ENCODE assay signal across 7 mouse cellular contexts in the genomic region with DNA sequence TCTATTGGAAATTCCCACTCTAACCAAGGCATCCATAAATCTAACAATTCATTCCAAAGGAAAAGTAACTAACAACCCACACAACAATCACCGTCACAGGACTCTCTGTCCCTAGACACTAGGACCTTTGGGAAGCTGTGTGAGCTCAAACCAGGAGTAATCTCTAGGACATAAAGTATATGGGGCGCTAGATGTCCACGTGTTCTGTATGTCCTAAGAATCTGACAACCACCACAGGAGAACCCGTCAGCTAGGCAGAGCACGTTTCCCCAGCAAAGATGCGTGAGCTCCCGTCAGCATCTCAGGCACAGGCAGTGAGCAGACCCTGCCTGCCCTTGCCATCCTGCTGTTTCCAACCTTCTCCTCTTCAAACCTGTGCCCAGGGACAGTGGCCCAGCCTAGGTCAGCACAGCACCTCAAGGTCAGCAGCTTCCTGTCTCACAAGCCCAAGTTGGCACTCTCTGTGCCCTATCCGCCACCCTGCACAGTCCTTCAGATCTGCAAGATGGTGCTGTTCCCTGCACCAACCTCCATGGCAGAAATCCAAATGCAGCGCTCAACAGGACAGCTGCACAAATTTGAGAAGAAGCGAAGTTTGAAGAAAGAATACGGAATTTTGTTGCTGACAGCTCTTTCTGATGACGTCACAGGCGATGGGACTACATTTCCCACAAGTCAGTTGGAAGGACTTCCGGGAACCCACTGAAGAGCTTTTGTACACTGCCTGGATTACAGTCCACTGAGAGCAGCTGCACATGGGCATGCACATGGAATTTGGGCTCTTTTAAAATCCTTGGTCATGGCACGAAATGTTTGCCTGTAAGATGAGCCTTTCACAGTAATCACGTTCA. TPM values are rescaled to one million over a fixed set of nuclear protein-coding genes. Genes with fewer than 3 reads are reported as not detected.
A peak's percentile ranks its signal among the peaks of the same experiment; 100 is the strongest.
DNase-seq lines count a peak whose midpoint lies in the region; ATAC-seq lines count a peak whose summit lies in the region.

A gene (minus strand): TSS at position 664 of the 851 bp plus-strand sequence.

- peak within 1 kb of the TSS; percentile 90 for H3K4me2 ChIP-seq in intestine, embryonic 16.5 days (ENCODE audit: low read depth, low read length)
- peak within 1 kb of the TSS; percentile 90 for H3K4me2 ChIP-seq in midbrain, embryonic 11.5 days

- H3K4me3 ChIP-seq in intestine, embryonic 16.5 days (ENCODE audit: low read length) = peak within 1 kb of the TSS; percentile 81
- peak within 1 kb of the TSS; percentile 61 for H3K4me3 ChIP-seq in midbrain, embryonic 11.5 days (ENCODE audit: low read depth, low read length)

- intact Hi-C loops in left cerebral cortex, postnatal 36 days (cut with DNase I) = loop anchor here (2.0 to 5.0 kb wide), 2 partner anchors 27 to 39 kb away; a partner anchor contains a TSS

- no peaks in the 10 kb centered on the region for H3K36me3 ChIP-seq in intestine, embryonic 16.5 days (ENCODE audit: control insufficient read depth, insufficient read depth, low read length)
- no peaks in the 10 kb centered on the region for H3K36me3 ChIP-seq in midbrain, embryonic 11.5 days (ENCODE audit: control insufficient read depth, insufficient read depth, low read length)

- H3K4me1 ChIP-seq in intestine, embryonic 16.5 days (ENCODE audit: control insufficient read depth, insufficient read depth, low read length) = peaks cover 6% of the 10 kb centered on the region; the same call in 1 of the 2 replicates
- peaks cover 2% of the 10 kb centered on the region; the same call in 1 of the 2 replicates for H3K4me1 ChIP-seq in midbrain, embryonic 11.5 days (ENCODE audit: control insufficient read depth, insufficient read depth, low read length)

- peak within 1 kb of the TSS; percentile 41; the same call in 1 of the 2 replicates for H3K27ac ChIP-seq in intestine, embryonic 16.5 days (ENCODE audit: low read length)
- H3K27ac ChIP-seq in midbrain, embryonic 11.5 days (ENCODE audit: low read depth, low read length) = no peak within 1 kb of the TSS

- DNase-seq in adrenal gland, adult 8-10 months = peak; percentile 89
- peak; percentile 85 for DNase-seq in embryo, embryonic 9.5 days (ENCODE audit: extremely low spot score)
- DNase-seq in gastrocnemius, postnatal 4 days (ENCODE audit: low spot score in 2 of 2) = peak; percentile 52 to 81
- DNase-seq in left cerebral cortex, postnatal 36 days (ENCODE audit: low spot score in 2 of 2) = peak; percentile 88 to 91
- DNase-seq in midbrain, embryonic 11.5 days (ENCODE audit: low spot score, missing footprints) = peak; percentile 99
- peak; percentile 89 for DNase-seq in skeletal muscle tissue, adult 2 months (ENCODE audit: low read depth, low spot score)

- H3K9me3 ChIP-seq in intestine, embryonic 16.5 days (ENCODE audit: control insufficient read depth, low read length) = no peaks in the 10 kb centered on the region
- no peaks in the 10 kb centered on the region for H3K9me3 ChIP-seq in midbrain, embryonic 11.5 days (ENCODE audit: control insufficient read depth, low read length)

- no peaks in the 10 kb centered on the region for H3K27me3 ChIP-seq in intestine, embryonic 16.5 days (replicated peaks; ENCODE audit: control insufficient read depth, insufficient read depth, low read length)
- no peaks in the 10 kb centered on the region for H3K27me3 ChIP-seq in midbrain, embryonic 11.5 days (ENCODE audit: control insufficient read depth, insufficient read depth, low read length)

- 7% methylated on average over 16 of the region's 16 CpGs for WGBS in intestine, embryonic 16.5 days
- 9% methylated on average over 16 of the region's 16 CpGs for WGBS in midbrain, embryonic 11.5 days

- ATAC-seq in intestine, embryonic 16.5 days = peak; percentile 100
- ATAC-seq in midbrain, embryonic 11.5 days (ENCODE audit: low FRiP score) = peak; percentile 100

- peak within 1 kb of the TSS; percentile 88 for H3K9ac ChIP-seq in intestine, embryonic 16.5 days (ENCODE audit: low read depth, low read length)
- peak within 1 kb of the TSS; percentile 75 for H3K9ac ChIP-seq in midbrain, embryonic 11.5 days (ENCODE audit: low read length)

RNA-seq across cellular contexts. Expression of the gene that starts here (rescaled TPM):
- total RNA-seq in adrenal gland, adult 8-10 months (2022) = 1 to 10 TPM; 3.0 to 4.8 (median 4.4) TPM
- 1 to 10 TPM; 1.1 TPM for total RNA-seq in gastrocnemius, postnatal 4 days (2021)
- polyA plus RNA-seq in intestine, embryonic 16.5 days (2015; fragmentation: Nextera tagmentation; extraction: Ambion mirVana) = 0.69 and 1.4 TPM in 2 replicates
- total RNA-seq in left cerebral cortex, postnatal 36 days (2021) = 1 to 10 TPM; 3.0 to 5.5 TPM
- 0.12 and 0.40 TPM in 2 replicates for polyA plus RNA-seq in midbrain, embryonic 11.5 days (2014; fragmentation: Nextera tagmentation; extraction: Ambion mirVana)

Comparison
In these comparisons a context has a peak if more than half of its experiments do, and no peak if none do; other contexts are left out.
1. Peak in DNase-seq, ATAC-seq, H3K4me3 ChIP-seq, H3K9ac ChIP-seq and H3K4me2 ChIP-seq in midbrain, embryonic 11.5 days; RNA of the gene not detected or under 1 TPM.